Mouse (Mus musculus) ES-E14 (cell line): ENCODE measurements at regions not wholly inside any gene's neighbourhood (a gene's known extent, or its start where the extent isn't known, plus 50 kb on each side); places are given as distances from the start of the nearest gene placed in this dataset.

ENCODE experiments used
- DNase-seq: peaks from one replicate; pipeline ENCODE4 v3.0.0-alpha.2; 2013; ENCODE audit warnings: low read depth, low spot score
- H3K27ac ChIP-seq: 2 replicates; pipeline ENCODE4 v1.5.1; 2012; ENCODE audit warnings: low read depth, mild to moderate bottlenecking, low read length, moderate library complexity, mixed read lengths; ENCODE audit not compliant: poor library complexity, insufficient read depth, severe bottlenecking
- H3K36me3 ChIP-seq: 2 replicates; pipeline ENCODE4 v1.6.1; 2012; ENCODE audit warnings: mild to moderate bottlenecking, low read length, moderate library complexity, mixed read lengths; ENCODE audit not compliant: control insufficient read depth, poor library complexity, insufficient read depth, severe bottlenecking
- H3K4me1 ChIP-seq, 2 experiments: fragments of 150-350 bp in 1 of 2; sonication (generic) in 1 of 2; 2 replicates each; pipeline ENCODE4 v1.6.1; 2012; ENCODE audit warnings: low read length in 2 of 2, mild to moderate bottlenecking in 1 of 2, mixed read lengths in 1 of 2; ENCODE audit not compliant: control insufficient read depth in 2 of 2, insufficient read depth in 2 of 2, poor library complexity in 1 of 2
- H3K4me3 ChIP-seq, 2 experiments: fragments of 150-350 bp in 1 of 2; sonication (generic) in 1 of 2; 2 replicates each; pipeline ENCODE4 v1.5.1; 2012; ENCODE audit warnings: low read length in 2 of 2, low read depth in 1 of 2, mild to moderate bottlenecking in 1 of 2, mixed read lengths in 1 of 2; ENCODE audit not compliant: insufficient read depth in 1 of 2, poor library complexity in 1 of 2, severe bottlenecking in 1 of 2
- H3K9ac ChIP-seq: 2 replicates; pipeline ENCODE4 v1.6.1; 2012; ENCODE audit warnings: low read depth, mild to moderate bottlenecking, low read length, mixed read lengths; ENCODE audit not compliant: poor library complexity, insufficient read depth, severe bottlenecking
- H3K9me3 ChIP-seq: fragments of 150-350 bp; sonication (generic); 2 replicates; pipeline ENCODE4 v1.6.1; 2012; ENCODE audit warnings: low read depth, mild to moderate bottlenecking, low read length; ENCODE audit not compliant: control insufficient read depth, insufficient read depth
- CHD2 ChIP-seq: IDR thresholded peaks from 2 replicates; pipeline ENCODE4 v1.6.1; 2014; ENCODE audit warnings: mild to moderate bottlenecking, low read depth, low read length, inconsistent platforms
- HCFC1 ChIP-seq: IDR thresholded peaks from 2 replicates; pipeline ENCODE4 v1.6.1; 2012; ENCODE audit warnings: low read length, inconsistent platforms, borderline replicate concordance; ENCODE audit not compliant: insufficient read depth
- MAFK ChIP-seq: IDR thresholded peaks from 2 replicates; pipeline ENCODE4 v1.6.1; 2014; ENCODE audit warnings: mild to moderate bottlenecking, low read depth, low read length, inconsistent platforms; ENCODE audit not compliant: insufficient read depth
- ZC3H11A ChIP-seq: IDR thresholded peaks from 2 replicates; pipeline ENCODE4 v1.6.1; 2012; ENCODE audit warnings: low read depth, mild to moderate bottlenecking, inconsistent platforms, low read length, borderline replicate concordance
- ZNF384 ChIP-seq: IDR thresholded peaks from 2 replicates; pipeline ENCODE4 v1.6.1; 2012; ENCODE audit warnings: low read depth, low read length, inconsistent platforms
- in situ Hi-C, 2 experiments: fragments of 600-800 bp; cut with MboI; formaldehyde crosslinking; loops; one replicate each; pipeline ENCODE4 v1.15.1; 2025; ENCODE audit warnings: low sequenced_read_pairs in 2 of 2, inconsistent platforms in 1 of 2; ENCODE audit not compliant: unreplicated experiment in 2 of 2

DNA sequence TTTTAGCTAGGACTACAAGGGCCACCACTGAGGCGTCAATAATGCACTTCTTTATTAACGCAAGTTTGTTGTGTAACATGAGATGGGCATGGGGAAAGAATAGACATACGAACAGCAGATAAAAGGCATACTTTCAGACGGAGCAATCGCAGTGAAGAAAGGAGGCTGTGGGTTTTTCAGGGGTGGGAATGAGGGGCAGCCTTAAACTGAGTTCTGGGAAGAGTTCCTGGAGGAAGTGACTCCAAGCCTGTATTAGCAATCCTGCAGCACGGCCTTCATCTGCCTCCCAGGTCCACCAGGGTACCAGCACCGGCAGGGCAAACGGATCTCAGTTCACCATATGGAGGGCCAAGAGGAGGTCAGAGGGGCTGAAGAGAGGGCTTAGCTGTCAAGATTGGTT, 94.6 kb downstream of the Stk35 start:
- no peak for TF ChIP-seq ZC3H11A
- no peak for TF ChIP-seq ZNF384
- TF ChIP-seq HCFC1, result no peak
- no peak for TF ChIP-seq CHD2
- no peak for TF ChIP-seq MAFK
- Histone ChIP-seq H3K9me3 (no peaks in the 10 kb centered on the region), H3K27ac (no peak overlapping the region), H3K4me1 (no peaks in the 10 kb centered on the region), H3K9ac (no peak overlapping the region), H3K4me3 (no peak overlapping the region), H3K36me3 (no peaks in the 10 kb centered on the region)
- in situ Hi-C loops, result no loop called here
- DNase-seq, result no peak

DNA sequence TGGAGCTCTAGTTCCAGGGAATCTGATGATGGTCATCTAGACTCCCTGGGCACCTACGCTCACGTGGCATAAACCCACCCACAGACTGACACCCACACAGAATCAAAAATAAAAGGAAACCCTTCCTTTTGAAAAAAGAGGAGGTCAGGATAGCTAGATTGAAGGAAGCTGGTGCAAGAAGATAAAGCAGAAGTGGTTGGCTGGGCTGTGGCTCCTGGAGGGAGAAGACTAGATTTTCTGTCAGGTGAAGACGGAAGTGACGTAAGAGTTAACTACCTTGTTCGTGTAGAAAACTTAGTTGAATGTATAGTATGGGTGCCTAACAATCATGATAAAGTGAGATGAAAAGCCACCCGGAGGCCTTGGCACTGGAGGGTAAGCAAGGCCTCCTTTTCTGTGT, 95.1 kb downstream of the Stk35 start:
- H3K9ac ChIP-seq, result no peak overlapping the region
- H3K4me3 ChIP-seq, result no peak overlapping the region
- H3K36me3 ChIP-seq, result no peaks in the 10 kb centered on the region
- no peaks in the 10 kb centered on the region for H3K4me1 ChIP-seq
- H3K27ac ChIP-seq, result no peak overlapping the region
- DNase-seq, result no peak
- TF ChIP-seq MAFK, result no peak
- TF ChIP-seq HCFC1, result no peak
- TF ChIP-seq CHD2, result no peak
- no peak for TF ChIP-seq ZC3H11A
- TF ChIP-seq ZNF384, result no peak
- no peaks in the 10 kb centered on the region for H3K9me3 ChIP-seq
- in situ Hi-C loops, result no loop called here

DNA sequence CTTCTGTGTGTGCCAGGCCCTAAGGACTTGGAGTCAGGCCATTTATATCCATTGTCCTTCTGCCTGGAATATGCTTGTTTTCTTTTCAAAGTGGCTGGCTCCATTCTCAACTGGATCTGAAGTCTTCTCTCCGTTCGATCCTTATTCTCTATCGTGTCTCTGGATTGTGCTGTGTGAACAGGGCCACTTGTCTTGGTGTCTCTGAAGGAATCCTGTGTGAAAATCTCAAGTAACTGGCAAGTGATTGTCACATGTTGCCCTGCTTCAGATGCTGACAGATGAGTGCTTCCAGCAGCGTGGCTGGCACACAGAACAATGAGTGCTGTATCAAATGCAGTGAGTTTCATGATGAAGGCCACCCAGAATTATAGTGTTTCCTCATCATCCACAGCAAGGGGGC, 96.4 kb downstream of the Stk35 start:
- TF ChIP-seq CHD2 (no peak), MAFK (no peak), ZC3H11A (no peak), HCFC1 (no peak), ZNF384 (no peak)
- no peak for DNase-seq
- Histone ChIP-seq H3K27ac (no peak overlapping the region), H3K4me3 (no peak overlapping the region), H3K9me3 (no peaks in the 10 kb centered on the region), H3K36me3 (no peaks in the 10 kb centered on the region), H3K4me1 (no peaks in the 10 kb centered on the region), H3K9ac (no peak overlapping the region)
- in situ Hi-C loops, result no loop called here

DNA sequence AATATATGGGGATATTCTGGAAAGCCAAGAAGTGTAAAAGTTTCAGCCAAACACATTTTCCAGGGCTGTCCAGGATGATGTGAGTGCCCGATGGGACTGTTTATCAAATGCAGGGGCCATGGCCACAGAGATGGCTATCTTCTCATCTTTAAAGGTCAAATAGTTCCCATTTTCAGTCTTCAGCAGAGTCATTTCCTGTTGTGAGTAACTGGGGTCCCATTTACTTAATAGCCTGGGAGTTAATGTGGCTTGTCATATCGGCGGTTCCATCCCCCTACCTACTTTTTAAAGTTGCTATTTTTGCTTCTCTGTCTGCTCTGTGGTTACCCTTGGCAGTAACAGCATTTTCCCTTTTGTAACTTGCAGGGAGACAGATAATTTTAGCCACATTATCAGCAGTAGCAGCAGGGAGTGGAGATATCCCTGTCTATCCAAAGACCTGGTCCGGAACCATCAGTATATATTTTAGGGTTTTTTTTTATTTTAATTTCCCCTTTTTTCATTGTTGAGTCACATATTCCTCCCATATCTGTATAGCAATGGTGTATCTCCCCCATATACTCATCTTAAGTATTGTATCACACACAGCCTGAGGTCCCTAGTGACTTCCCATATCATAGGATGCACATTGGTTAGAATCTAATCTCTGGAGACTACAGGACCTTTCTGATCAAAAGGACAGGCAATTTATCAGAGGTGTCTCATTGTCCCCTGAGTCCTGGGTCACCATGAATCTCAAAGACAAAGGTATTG, 103.2 kb downstream of the Stk35 start:
- H3K36me3 ChIP-seq, result no peaks in the 10 kb centered on the region
- TF ChIP-seq CHD2 (no peak), MAFK (no peak), ZC3H11A (no peak), ZNF384 (no peak), HCFC1 (no peak)
- H3K27ac ChIP-seq, result no peak overlapping the region
- no peak overlapping the region for H3K4me3 ChIP-seq
- no peak for DNase-seq
- in situ Hi-C loops, result no loop called here
- H3K4me1 ChIP-seq, result peaks cover 0 to under 1% of the 10 kb centered on the region in 2 experiments; a peak in 1 of 4 replicates
- H3K9me3 ChIP-seq, result no peaks in the 10 kb centered on the region
- H3K9ac ChIP-seq, result no peak overlapping the region

DNA sequence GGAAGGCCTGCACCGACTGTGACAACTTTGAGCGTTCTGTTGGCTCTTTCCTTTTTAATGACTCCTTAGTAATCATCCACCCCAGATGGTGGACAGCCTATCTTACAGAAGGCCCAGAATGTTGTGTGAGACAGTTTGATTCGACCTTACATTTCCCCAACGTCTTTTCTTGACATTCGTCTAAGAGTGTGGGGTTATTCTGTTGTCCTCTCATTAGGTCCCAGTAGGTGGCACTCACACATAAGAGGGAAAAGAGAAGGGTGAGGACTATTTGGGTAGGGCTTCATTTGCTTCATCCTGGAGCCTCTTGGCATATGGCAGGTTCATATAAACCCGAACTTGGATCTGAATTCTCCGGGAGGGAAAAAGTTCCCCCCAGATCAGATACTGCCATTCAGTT, 104.4 kb downstream of the Stk35 start:
- in situ Hi-C loops, result no loop called here
- Histone ChIP-seq H3K4me3 (no peak overlapping the region), H3K36me3 (no peaks in the 10 kb centered on the region), H3K4me1 (peaks cover 0 to 4% of the 10 kb centered on the region in 2 experiments; a peak in 1 of 4 replicates), H3K9me3 (no peaks in the 10 kb centered on the region), H3K27ac (no peak overlapping the region), H3K9ac (no peak overlapping the region)
- no peak for TF ChIP-seq MAFK
- TF ChIP-seq ZC3H11A, result peak; percentile 63
- DNase-seq, result no peak
